Mouse (Mus musculus) E14TG2a.4 (cell line): Measurements from ENCODE around the gene Trp53bp2.

Source experiments
- CTCF ChIP-seq: conservative IDR thresholded peaks from 2 replicates; pipeline ENCODE4 v1.5.1; 2014; ENCODE audit warnings: low read length
- NANOG ChIP-seq: IDR thresholded peaks from 2 replicates; pipeline ENCODE4 v1.6.1; 2014; ENCODE audit warnings: borderline replicate concordance, low read length, mixed read lengths
- POU5F1 ChIP-seq: IDR thresholded peaks from 2 replicates; pipeline ENCODE4 v1.6.1; 2014; ENCODE audit warnings: low read length, borderline replicate concordance

DNA sequence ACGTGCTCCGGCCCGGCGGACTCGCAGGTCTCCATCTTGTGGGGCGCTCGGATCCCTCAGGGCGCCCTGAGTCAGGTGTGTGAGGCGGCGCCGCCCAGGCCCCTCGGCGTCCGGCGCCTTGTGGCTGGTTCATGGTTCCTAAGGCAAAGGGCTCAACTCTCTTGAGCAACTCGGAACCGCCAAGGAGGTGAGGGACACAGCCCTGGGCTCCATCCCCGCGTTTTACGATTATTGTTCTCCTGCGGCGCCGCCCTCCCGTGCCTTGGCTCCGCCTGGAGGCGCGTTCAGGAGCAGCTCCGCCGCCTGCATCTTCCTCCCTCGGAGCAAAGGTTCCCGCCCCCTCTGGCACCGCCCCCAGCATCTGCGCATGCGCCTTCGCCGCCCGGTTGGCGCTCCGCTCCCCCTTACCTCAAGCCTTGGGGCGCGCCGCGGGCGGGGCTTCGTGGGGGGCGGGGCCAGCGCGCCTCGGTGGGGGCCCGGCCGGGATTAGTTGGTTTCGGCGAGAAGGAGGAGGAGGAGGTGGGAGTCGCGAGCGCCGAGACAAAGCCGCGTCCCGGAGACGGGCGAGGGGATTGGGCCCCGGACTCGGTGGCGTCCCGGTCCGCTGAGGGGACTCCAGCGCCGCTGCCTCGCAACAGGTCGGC is at the start of gene Trp53bp2:
- no peak for TF ChIP-seq CTCF
- TF ChIP-seq POU5F1, result no peak
- TF ChIP-seq NANOG, result no peak
